Mouse (Mus musculus): ENCODE measurements around the gene Gm17581.

DNA sequence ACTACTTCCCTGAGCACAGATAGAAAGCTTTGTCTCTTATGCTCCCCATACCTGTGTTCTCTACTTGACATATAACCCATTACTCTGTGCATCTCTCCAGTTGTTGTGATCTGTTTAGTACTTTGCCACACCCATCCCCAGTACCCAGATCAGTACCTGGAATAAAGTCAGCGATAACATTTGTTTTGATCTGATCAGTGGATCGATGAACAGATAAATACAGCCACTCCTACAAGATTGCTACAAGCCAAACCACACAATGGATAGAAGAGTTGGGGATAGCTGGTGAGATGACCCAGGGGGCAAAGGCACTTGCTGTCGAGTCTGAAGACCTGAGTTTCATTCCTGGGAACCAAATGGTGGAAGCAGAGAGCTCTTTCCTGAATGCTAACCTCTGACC, 40.4 kb downstream of the Gm17581 start:
- TF ChIP-seq EP300 (IDR thresholded peaks at IDR 0.05; ENCODE audit: insufficient read depth, low read depth, low read length) = no peak
- TF ChIP-seq CTCF (IDR thresholded peaks at IDR 0.05; ENCODE audit: low read depth, low read length) = no peak
- no peak for TF ChIP-seq POLR2A (IDR thresholded peaks at IDR 0.05; ENCODE audit: insufficient read depth, low read length)

Measured in ES-Bruce4 (cell line).